Mouse (Mus musculus) heart, embryonic 14.5 days (tissue): ENCODE data around the gene Atg9b. TPM values are rescaled to one million over a fixed set of nuclear protein-coding genes. Genes with fewer than 3 reads are reported as not detected.

ENCODE experiments used
- ATAC-seq: fragments of 200-750 bp; cut with Nextera tagmentation; 2 replicates; pipeline ENCODE4 v1.8.0; 2017; ENCODE audit warnings: low read depth, moderate TSS enrichment; ENCODE audit not compliant: insufficient number of reproducible peaks, insufficient read depth, low FRiP score
- H3K27ac ChIP-seq, 2 experiments: fragments of 200-500 bp in 1 of 2; fragments of 300-500 bp in 1 of 2; sonication (generic) in 1 of 2; replicated peaks in 1 of 2; 2 replicates each; pipeline ENCODE4 v1.5.1; 2012 to 2014; ENCODE audit warnings: low read depth in 2 of 2, low read length in 2 of 2, control low read depth in 1 of 2, mild to moderate bottlenecking in 1 of 2, mixed read lengths in 1 of 2; ENCODE audit not compliant: control insufficient read depth in 1 of 2, insufficient read depth in 1 of 2
- H3K27me3 ChIP-seq: fragments of 300-500 bp; sonication (generic); 2 replicates; pipeline ENCODE4 v1.6.1; 2014; ENCODE audit warnings: mild to moderate bottlenecking, low read length, control low read depth; ENCODE audit not compliant: control insufficient read depth, insufficient read depth
- H3K36me3 ChIP-seq: fragments of 300-500 bp; sonication (generic); 2 replicates; pipeline ENCODE4 v1.6.1; 2014; ENCODE audit warnings: mild to moderate bottlenecking, control low read depth, low read length, mixed read lengths; ENCODE audit not compliant: control insufficient read depth, insufficient read depth
- H3K4me1 ChIP-seq, 2 experiments: fragments of 200-500 bp in 1 of 2; fragments of 300-500 bp in 1 of 2; sonication (generic) in 1 of 2; 2 replicates each; pipeline ENCODE4 v1.6.1; 2012 to 2014; ENCODE audit warnings: low read length in 2 of 2, control low read depth in 1 of 2, mixed read lengths in 1 of 2; ENCODE audit not compliant: control insufficient read depth in 2 of 2, insufficient read depth in 2 of 2
- H3K4me2 ChIP-seq: fragments of 300-500 bp; sonication (generic); 2 replicates; pipeline ENCODE4 v1.6.1; 2014; ENCODE audit warnings: mild to moderate bottlenecking, low read length
- H3K4me3 ChIP-seq, 2 experiments: fragments of 200-500 bp in 1 of 2; fragments of 300-500 bp in 1 of 2; sonication (generic) in 1 of 2; 2 replicates each; pipeline ENCODE4 v1.5.1; 2012 to 2014; ENCODE audit warnings: low read length in 2 of 2, mild to moderate bottlenecking in 2 of 2, control low read depth in 1 of 2, low read depth in 1 of 2, moderate library complexity in 1 of 2; ENCODE audit not compliant: control insufficient read depth in 1 of 2, insufficient read depth in 1 of 2
- H3K9ac ChIP-seq: fragments of 300-500 bp; sonication (generic); 2 replicates; pipeline ENCODE4 v1.6.1; 2014; ENCODE audit warnings: mild to moderate bottlenecking, low read length
- H3K9me3 ChIP-seq: fragments of 300-500 bp; sonication (generic); 2 replicates; pipeline ENCODE4 v1.6.1; 2016; ENCODE audit warnings: low read length, control low read depth; ENCODE audit not compliant: control insufficient read depth
- WGBS: fragments of 180-500 bp; shearing (Covaris S2); extraction: QIAGEN DNeasy Blood & Tissue Kit; methylation state at CpG from one replicate; pipeline ENCODE4 v1.1.7; 2014; 5-methylcytosine and 5-hydroxymethylcytosine counted together
- polyA plus RNA-seq: library from polyadenylated mRNA; unstranded; fragments of >200 nt; fragmentation: Nextera tagmentation; extraction: Ambion mirVana; gene quantifications from 2 replicates; pipeline ENCODE4 v1.2.1, GENCODE M21; 2014

The Atg9b gene
- polyA plus RNA-seq, 1 experiment from 2014 or later = 1.5 TPM

GRCm38 (mm10) chr5:24365528-24365927, 26.4 kb downstream of the Atg9b start:
- 20% methylated on average over 5 of the region's 5 CpGs for WGBS
- 0 out of 2 replicates have a peak, but pooled peaks cover 19% of the 10 kb centered on the region for H3K36me3 ChIP-seq
- H3K27me3 ChIP-seq = no peaks in the 10 kb centered on the region
- no peaks in the 10 kb centered on the region for H3K9me3 ChIP-seq
- peaks cover 17 to 18% of the 10 kb centered on the region in 2 experiments; a peak in 3 of 4 replicates for H3K4me1 ChIP-seq
- H3K9ac ChIP-seq = peak overlapping the region; percentile 53
- peak overlapping the region; percentile 77 to 86 for H3K27ac ChIP-seq
- H3K4me3 ChIP-seq = peak overlapping the region; percentile 40 to 43
- 0 out of 2 replicates have a peak, but pooled peaks have one; percentile 46 for ATAC-seq
- peak overlapping the region; percentile 55 for H3K4me2 ChIP-seq

- no peaks in the 10 kb centered on the region for H3K27me3 ChIP-seq
- peak overlapping the region; percentile 40 to 43 for H3K4me3 ChIP-seq
- peaks cover 17 to 21% of the 10 kb centered on the region in 2 experiments; a peak in 3 of 4 replicates for H3K4me1 ChIP-seq
- H3K9ac ChIP-seq = peak overlapping the region; percentile 53
- no peak for ATAC-seq
- WGBS = 74% methylated on average over 10 of the region's 10 CpGs
- H3K4me2 ChIP-seq = peak overlapping the region; percentile 55
- no peaks in the 10 kb centered on the region for H3K9me3 ChIP-seq
- peak overlapping the region; percentile 77 to 86 for H3K27ac ChIP-seq
- 0 out of 2 replicates have a peak, but pooled peaks cover 18% of the 10 kb centered on the region for H3K36me3 ChIP-seq
Observed at GRCm38 (mm10) chr5:24364963-24365362, 27.0 kb downstream of the Atg9b start.

GRCm38 (mm10) chr5:24364508-24364907, 27.4 kb downstream of the Atg9b start, which contains the start of gene Nos3:
Gene Nos3, plus strand, starts transcription at chr5:24364810.
- Histone ChIP-seq H3K9ac (peak within 1 kb of the TSS; percentile 53), H3K4me1 (peaks cover 17 to 21% of the 10 kb centered on the region in 2 experiments; a peak in 3 of 4 replicates), H3K27ac (peak within 1 kb of the TSS; percentile 77 to 86), H3K9me3 (no peaks in the 10 kb centered on the region), H3K27me3 (no peaks in the 10 kb centered on the region), H3K4me2 (peak within 1 kb of the TSS; percentile 55), H3K4me3 (peak within 1 kb of the TSS; percentile 40 to 43), H3K36me3 (0 out of 2 replicates have a peak, but pooled peaks cover 14% of the 10 kb centered on the region)
- ATAC-seq = peak; percentile 28
- 52% methylated on average over 12 of the region's 12 CpGs for WGBS

GRCm38 (mm10) chr5:24364061-24364460, 27.9 kb downstream of the Atg9b start:
- H3K9me3 ChIP-seq = no peaks in the 10 kb centered on the region
- peak overlapping the region; percentile 68 to 75 for H3K27ac ChIP-seq
- WGBS = 59% methylated on average over 3 of the region's 3 CpGs
- ATAC-seq = no peak
- 0 out of 2 replicates have a peak, but pooled peaks cover 14% of the 10 kb centered on the region for H3K36me3 ChIP-seq
- 0 out of 2 replicates have a peak overlapping the region, but pooled peaks have one; percentile 55 for H3K4me2 ChIP-seq
- H3K9ac ChIP-seq = 0 out of 2 replicates have a peak overlapping the region, but pooled peaks have one; percentile 4
- H3K4me1 ChIP-seq = peaks cover 17 to 21% of the 10 kb centered on the region in 2 experiments; a peak in 3 of 4 replicates
- no peaks in the 10 kb centered on the region for H3K27me3 ChIP-seq
- no peak overlapping the region for H3K4me3 ChIP-seq

- ATAC-seq = no peak
- Histone ChIP-seq H3K9ac (no peak overlapping the region), H3K27ac (peak overlapping the region in 1 of 2 experiments; percentile 75; a peak in 1 of 4 replicates), H3K36me3 (0 out of 2 replicates have a peak, but pooled peaks cover 8% of the 10 kb centered on the region), H3K4me1 (peaks cover 17 to 21% of the 10 kb centered on the region in 2 experiments; a peak in 3 of 4 replicates), H3K27me3 (no peaks in the 10 kb centered on the region), H3K4me3 (no peak overlapping the region), H3K4me2 (no peak overlapping the region), H3K9me3 (no peaks in the 10 kb centered on the region)
- WGBS = 72% methylated on average over 2 of the region's 2 CpGs
Observed at GRCm38 (mm10) chr5:24363467-24363866, 28.5 kb downstream of the Atg9b start.

GRCm38 (mm10) chr5:24360792-24361454, 31.0 kb downstream of the Atg9b start:
- 2% methylated on average over 7 of the region's 7 CpGs for WGBS
- H3K4me1 ChIP-seq = peaks cover 17 to 21% of the 10 kb centered on the region in 2 experiments; a peak in 3 of 4 replicates
- peak; percentile 44 for ATAC-seq
- no peak overlapping the region for H3K4me2 ChIP-seq
- H3K27me3 ChIP-seq = no peaks in the 10 kb centered on the region
- no peak overlapping the region for H3K4me3 ChIP-seq
- no peak overlapping the region for H3K9ac ChIP-seq
- no peaks in the 10 kb centered on the region for H3K9me3 ChIP-seq
- peak overlapping the region; percentile 38 to 50; a peak in 3 of 4 replicates for H3K27ac ChIP-seq
- H3K36me3 ChIP-seq = no peaks in the 10 kb centered on the region

- WGBS = 6% methylated on average over 7 of the region's 7 CpGs
- no peaks in the 10 kb centered on the region for H3K36me3 ChIP-seq
- no peak overlapping the region for H3K4me3 ChIP-seq
- H3K9ac ChIP-seq = no peak overlapping the region
- ATAC-seq = no peak
- no peak overlapping the region for H3K27ac ChIP-seq
- peaks cover 26 to 27% of the 10 kb centered on the region in 2 experiments for H3K4me1 ChIP-seq
- no peaks in the 10 kb centered on the region for H3K27me3 ChIP-seq
- H3K4me2 ChIP-seq = no peak overlapping the region
- H3K9me3 ChIP-seq = no peaks in the 10 kb centered on the region
Observed at GRCm38 (mm10) chr5:24357461-24357860, 34.5 kb downstream of the Atg9b start.
